40 mouse cellular contexts compared by ENCODE assay signal in the genomic region with DNA sequence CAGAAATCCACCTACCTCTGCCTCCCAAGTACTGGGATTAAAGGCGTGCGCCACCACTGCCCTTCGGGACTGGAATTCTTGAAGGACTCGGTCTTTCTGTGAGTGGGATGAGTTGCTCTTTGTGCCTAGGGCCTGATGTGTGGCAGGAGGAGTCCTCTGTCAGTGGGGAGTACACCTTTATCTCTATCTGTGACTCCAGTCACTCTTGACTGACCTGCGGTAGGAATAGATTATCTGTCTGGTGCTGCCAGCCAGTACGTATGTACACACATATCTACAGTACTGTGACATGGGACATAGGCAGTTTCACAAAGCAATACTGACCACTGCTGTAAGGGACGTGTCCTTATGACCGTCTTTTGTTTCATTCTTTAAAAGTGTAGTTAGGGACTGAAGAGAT. TPM values are rescaled to one million over a fixed set of nuclear protein-coding genes. Genes with fewer than 3 reads are reported as not detected.
"Had no signal": no experiment of that assay in that cellular context is flagged by ENCODE, and none has a peak within 500 bp of the region (broad histone marks: within the 10 kb centered on the region; RNA-seq: fewer than 3 reads in every experiment).

No protein-coding gene starts in this region.

- H3K4me3 ChIP-seq: left cerebral cortex, adult 2 months; limb, embryonic 10.5 days; limb, embryonic 12.5 days; limb, embryonic 13.5 days; limb, embryonic 15.5 days; liver, embryonic 12.5 days; liver, embryonic 13.5 days; liver, embryonic 15.5 days; lung, embryonic 15.5 days; megakaryocyte, embryonic 14.5 days; midbrain, embryonic 10.5 days; midbrain, embryonic 12.5 days; midbrain, embryonic 13.5 days; midbrain, embryonic 15.5 days; myocyte had no signal

- DNase-seq: left cerebral cortex, postnatal 4 days; liver; liver, embryonic 13.5 days; liver, postnatal 0 days; lung, adult 18-20 months; lung, adult 2 months; lung, postnatal 10 days; lung, postnatal 14 days; lung, postnatal 36 days; lung, postnatal 4 days; midbrain, embryonic 14.5 days had no signal

- H3K9me3 ChIP-seq: limb, embryonic 10.5 days; limb, embryonic 12.5 days; limb, embryonic 13.5 days; limb, embryonic 15.5 days; liver, embryonic 12.5 days; liver, embryonic 13.5 days; liver, embryonic 15.5 days; lung, embryonic 15.5 days; megakaryocyte, embryonic 14.5 days; midbrain, embryonic 10.5 days; midbrain, embryonic 12.5 days; midbrain, embryonic 13.5 days; midbrain, embryonic 15.5 days had no signal

- ATAC-seq: liver, embryonic 12.5 days; liver, postnatal 0 days; lung, postnatal 0 days; midbrain, embryonic 13.5 days; midbrain, embryonic 15.5 days; midbrain, embryonic 16.5 days had no signal

- H3K27ac ChIP-seq: left cerebral cortex, adult 2 months; limb, embryonic 10.5 days; limb, embryonic 12.5 days; limb, embryonic 13.5 days; limb, embryonic 15.5 days; liver, embryonic 12.5 days; liver, embryonic 13.5 days; liver, embryonic 14.5 days; liver, embryonic 15.5 days; lung, embryonic 15.5 days; macrophage; midbrain, embryonic 10.5 days; midbrain, embryonic 12.5 days; midbrain, embryonic 13.5 days; midbrain, embryonic 15.5 days had no signal

- H3K27me3 ChIP-seq: midbrain, embryonic 15.5 days had no signal

- H3K36me3 ChIP-seq: limb, embryonic 10.5 days; limb, embryonic 12.5 days; limb, embryonic 13.5 days; limb, embryonic 15.5 days; liver, embryonic 12.5 days; liver, embryonic 13.5 days; liver, embryonic 15.5 days; lung, embryonic 15.5 days; midbrain, embryonic 10.5 days; midbrain, embryonic 12.5 days; midbrain, embryonic 13.5 days; midbrain, embryonic 15.5 days had no signal

- H3K9ac ChIP-seq: limb, embryonic 12.5 days; limb, embryonic 13.5 days; limb, embryonic 15.5 days; liver, embryonic 12.5 days; liver, embryonic 13.5 days; liver, embryonic 14.5 days; liver, embryonic 15.5 days; liver, postnatal 0 days; lung, embryonic 14.5 days; lung, embryonic 15.5 days; midbrain, embryonic 12.5 days; midbrain, embryonic 13.5 days; midbrain, embryonic 15.5 days had no signal

- H3K4me2 ChIP-seq: limb, embryonic 12.5 days; limb, embryonic 13.5 days; limb, embryonic 15.5 days; liver, embryonic 11.5 days; liver, embryonic 12.5 days; liver, embryonic 13.5 days; liver, embryonic 15.5 days; lung, embryonic 14.5 days; lung, embryonic 15.5 days; midbrain, embryonic 11.5 days; midbrain, embryonic 12.5 days; midbrain, embryonic 13.5 days; midbrain, embryonic 15.5 days had no signal

RNA-seq across cellular contexts. Expression of gene Efna3, which starts 3.1 kb away (rescaled TPM):
- total RNA-seq: liver, adult 2 months; megakaryocyte, adult 5-6 weeks; monocyte, adult 5-6 weeks had no signal
- polyA plus RNA-seq: liver, adult 2 months; liver, postnatal 0 days; macrophage had no signal

RNA-seq across cellular contexts. Expression of gene Efna4, which starts 11.9 kb away (rescaled TPM):
- total RNA-seq: liver, adult 2 months; monocyte, adult 5-6 weeks had no signal
- polyA plus RNA-seq: macrophage had no signal

RNA-seq across cellular contexts. Expression of gene Dcst2, which starts 35.9 kb away (rescaled TPM):
- total RNA-seq: liver, adult 2 months; megakaryocyte, adult 5-6 weeks; midbrain, postnatal 0 days; monocyte, adult 5-6 weeks had no signal
- polyA plus RNA-seq: liver, adult 2 months; macrophage; midbrain, embryonic 11.5 days; neural tube, embryonic 11.5 days had no signal

RNA-seq across cellular contexts. Expression of gene Dcst1, which starts 39.2 kb away (rescaled TPM):
- total RNA-seq: left cerebral cortex, postnatal 10 days; left cerebral cortex, postnatal 25 days; left cerebral cortex, postnatal 36 days; liver, adult 2 months; megakaryocyte, adult 5-6 weeks; monocyte, adult 5-6 weeks had no signal
- polyA plus RNA-seq: liver, embryonic 11.5 days; liver, embryonic 12.5 days; liver, embryonic 13.5 days; liver, embryonic 15.5 days; lung, adult 2 months; macrophage had no signal
